Mouse (Mus musculus) ovary, postnatal 36 days (tissue): ENCODE measurements around the gene Zfp110.
"Not testable (repeated sequence)": the region's sequence is repeated elsewhere in the genome, so short reads cannot be mapped to it uniquely, and the experiment has no call there.

Source experiments
- DNase-seq: peaks from one replicate; pipeline ENCODE4 v3.0.0; 2022; ENCODE audit warnings: low spot score, mixed read lengths

Gene Zfp110

DNA sequence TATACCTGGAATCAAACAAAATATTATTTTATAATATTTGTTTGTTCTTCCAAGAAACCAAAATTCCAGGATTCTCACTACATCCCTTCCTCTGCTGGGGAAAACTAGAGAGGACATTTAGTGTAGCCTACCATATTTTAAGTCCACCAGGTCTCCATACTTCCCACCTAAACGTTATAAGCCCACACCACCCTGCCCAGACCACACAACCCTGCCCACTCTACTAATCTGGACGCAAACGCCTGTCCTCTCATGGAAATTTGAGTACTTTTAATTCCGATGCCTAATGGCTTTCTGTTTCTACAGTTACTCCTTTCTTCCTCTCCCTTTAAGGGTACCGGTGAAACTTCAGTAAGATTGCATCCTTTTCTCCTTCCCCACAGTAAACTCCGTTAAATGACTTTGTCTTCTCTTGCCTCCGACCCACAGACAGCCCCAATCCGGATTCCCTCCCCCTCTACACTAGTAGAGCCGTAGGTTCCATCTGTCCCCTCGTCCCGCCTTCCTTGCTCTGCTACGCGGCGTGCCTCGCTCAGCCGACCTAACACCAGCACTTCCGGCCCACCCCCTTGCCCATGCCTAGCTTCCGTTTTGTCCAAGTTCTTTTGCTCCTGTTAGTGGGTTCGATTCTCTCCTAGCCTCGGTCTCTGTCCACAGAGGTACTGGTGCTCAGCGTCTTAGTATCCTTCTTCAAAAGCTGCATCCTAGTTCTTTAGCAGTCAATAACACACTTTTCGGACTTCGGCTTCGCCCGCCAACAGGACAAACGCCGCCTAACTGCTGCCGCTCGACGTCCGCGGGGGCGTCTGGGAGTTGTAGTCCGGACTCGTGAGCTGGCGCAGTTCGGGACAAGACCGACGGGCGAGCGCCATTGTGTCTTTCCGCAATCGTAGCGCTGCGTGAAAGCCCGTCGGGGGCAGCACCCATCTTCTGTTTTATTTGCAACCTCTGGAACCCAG, at the start of gene Zfp110:
Zfp110 (plus strand) TSS at position 600 of the 959 bp plus-strand sequence.
- DNase-seq, result peak; percentile 86

DNA sequence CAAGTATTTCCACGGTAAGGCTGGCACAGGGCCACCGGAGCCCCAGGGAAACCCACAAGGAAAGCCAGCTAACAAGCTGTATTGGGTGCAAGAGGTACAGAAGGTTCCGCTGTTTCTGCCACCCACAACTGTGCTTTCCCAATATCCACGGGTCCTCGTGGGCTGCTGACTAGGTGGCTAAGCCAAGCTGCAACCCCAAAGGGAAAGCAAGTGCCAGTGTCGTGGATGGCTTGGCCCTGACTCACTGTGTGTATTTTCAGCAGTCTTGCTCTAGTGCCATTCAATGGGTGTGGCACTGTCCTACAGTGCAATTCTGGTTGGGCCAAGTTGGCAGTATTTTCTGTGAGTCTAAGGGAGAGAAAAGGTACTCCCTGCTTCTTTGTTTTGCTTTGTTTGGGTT, 47.2 kb upstream of the Zfp110 start:
- no peak for DNase-seq

DNA sequence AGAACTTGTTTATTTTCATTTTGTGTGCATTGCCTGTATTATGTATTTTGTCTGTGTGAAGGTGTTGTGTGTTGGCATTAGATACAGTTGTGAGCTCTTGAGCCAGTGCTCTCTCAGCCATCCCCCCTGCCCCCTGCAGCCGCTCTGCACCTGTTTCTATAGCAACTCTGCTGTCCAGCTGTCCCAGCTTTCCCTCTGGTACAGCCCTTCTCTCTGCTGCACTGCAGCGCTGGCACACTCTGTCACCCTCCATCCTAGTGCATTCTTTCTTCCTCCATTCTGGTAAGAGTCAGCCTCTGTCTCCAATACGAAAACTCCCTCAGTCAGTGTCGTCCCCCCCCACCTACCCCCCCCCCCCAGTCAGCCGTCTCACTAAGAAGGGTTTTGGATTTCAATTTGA, 46.5 kb upstream of the Zfp110 start:
- no peak for DNase-seq

- not testable (repeated sequence) for DNase-seq
Observed at GRCm38 (mm10) chr7:12792624-12793023, 41.9 kb upstream of the Zfp110 start.

- DNase-seq, result no peak
Observed at GRCm38 (mm10) chr7:12797971-12798370, 36.6 kb upstream of the Zfp110 start.

GRCm38 (mm10) chr7:12799554-12799953, 35.0 kb upstream of the Zfp110 start:
- DNase-seq, result no peak

- DNase-seq, result peak; percentile 66
Observed at GRCm38 (mm10) chr7:12802866-12803726, 31.5 kb upstream of the Zfp110 start, which contains the start of gene Zscan18. Gene Zscan18 (minus strand): TSS chr7:12803635.

DNA sequence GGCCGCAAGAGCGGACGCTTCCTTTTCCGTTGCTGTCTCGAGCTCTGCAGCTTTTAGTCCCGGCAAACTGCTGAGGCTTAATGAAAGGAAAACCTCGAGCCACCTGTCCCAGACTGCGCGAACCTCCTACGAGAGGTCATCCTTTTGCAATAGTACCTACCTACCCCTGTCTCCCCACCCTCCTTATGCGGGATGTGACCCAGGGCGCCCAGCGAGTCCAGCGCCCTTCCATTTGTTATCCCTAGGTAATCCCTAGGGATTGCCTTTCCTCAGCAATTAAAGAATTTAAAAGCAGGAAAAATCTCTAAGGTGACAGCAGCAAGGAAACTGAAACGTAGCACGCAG, 30.9 kb upstream of the Zfp110 start:
- DNase-seq, result no peak

DNA sequence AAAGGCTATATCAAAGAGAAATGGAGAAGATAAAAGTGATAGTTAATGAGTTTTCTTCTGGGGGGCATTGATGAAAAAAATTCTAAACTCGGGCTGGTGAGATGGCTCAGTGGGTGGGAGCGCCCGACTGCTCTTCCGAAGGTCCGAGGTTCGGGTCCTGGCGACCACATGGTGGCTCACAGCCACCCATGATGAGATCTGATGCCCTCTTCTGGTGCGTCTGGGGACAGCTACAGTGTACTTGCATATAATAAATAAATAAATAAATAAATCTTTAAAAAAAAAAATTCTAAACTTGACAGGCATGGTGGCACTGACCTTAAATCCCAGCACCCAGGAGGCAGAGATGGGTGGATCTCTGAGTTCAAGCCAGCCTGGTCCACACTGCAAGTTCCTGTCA, 19.0 kb upstream of the Zfp110 start:
- no peak for DNase-seq

GRCm38 (mm10) chr7:12818521-12819295, 15.9 kb upstream of the Zfp110 start, which contains the start of gene Zfp329:
Gene Zfp329 (minus strand): TSS chr7:12818858.
- DNase-seq, result peak; percentile 89

GRCm38 (mm10) chr7:12835193-12835671, 671 bp downstream of the Zfp110 start:
- DNase-seq, result no peak

GRCm38 (mm10) chr7:12835779-12836178, 1.2 kb downstream of the Zfp110 start:
- DNase-seq, result no peak

- no peak for DNase-seq
Observed at GRCm38 (mm10) chr7:12874301-12874700, 39.7 kb downstream of the Zfp110 start.

GRCm38 (mm10) chr7:12880036-12880435, 45.5 kb downstream of the Zfp110 start:
- DNase-seq, result no peak

- DNase-seq, result not testable (repeated sequence)
Observed at GRCm38 (mm10) chr7:12880497-12880896, 45.9 kb downstream of the Zfp110 start.

GRCm38 (mm10) chr7:12880911-12881660, 46.5 kb downstream of the Zfp110 start, which contains the start of gene Zfp128:
Gene Zfp128 (plus strand): TSS chr7:12881177.
- DNase-seq, result peak; percentile 90

DNA sequence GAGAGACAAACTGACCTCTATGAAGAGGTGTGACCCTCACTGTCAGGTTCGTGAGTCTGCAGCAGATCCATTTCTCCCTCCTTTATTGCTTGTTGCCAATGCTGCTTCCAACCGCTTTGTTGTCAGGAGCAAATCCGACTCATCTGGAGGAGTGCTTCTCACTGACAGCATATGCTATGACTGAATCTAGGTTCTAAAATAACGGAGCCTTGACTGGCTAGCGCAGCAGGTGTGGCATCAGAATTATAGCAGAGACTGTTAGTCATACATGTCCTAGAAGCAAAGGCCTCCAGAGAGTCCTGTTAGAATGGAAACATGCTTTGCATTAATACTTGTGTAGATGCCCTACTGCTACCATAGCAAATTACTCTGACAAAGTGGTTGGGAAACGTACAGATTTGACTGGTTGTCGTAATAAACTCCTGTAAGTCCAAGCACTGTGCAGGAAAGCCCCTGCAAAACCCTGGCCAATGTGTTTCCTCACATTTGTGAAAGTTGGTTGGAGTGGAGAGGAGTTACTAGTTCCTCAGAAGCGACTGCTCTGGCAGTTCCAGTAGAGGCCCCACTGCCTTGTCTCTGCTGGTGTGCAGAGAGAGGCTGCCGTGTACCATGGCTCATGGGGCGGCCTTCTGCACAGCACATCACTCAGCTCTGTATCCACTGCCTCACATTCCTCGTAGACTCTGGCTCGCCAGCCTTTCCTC, 52.2 kb downstream of the Zfp110 start:
- DNase-seq, result no peak

GRCm38 (mm10) chr7:12887585-12887984, 53.0 kb downstream of the Zfp110 start:
- DNase-seq, result no peak

- DNase-seq, result no peak
Observed at GRCm38 (mm10) chr7:12890928-12891327, 56.4 kb downstream of the Zfp110 start.

DNA sequence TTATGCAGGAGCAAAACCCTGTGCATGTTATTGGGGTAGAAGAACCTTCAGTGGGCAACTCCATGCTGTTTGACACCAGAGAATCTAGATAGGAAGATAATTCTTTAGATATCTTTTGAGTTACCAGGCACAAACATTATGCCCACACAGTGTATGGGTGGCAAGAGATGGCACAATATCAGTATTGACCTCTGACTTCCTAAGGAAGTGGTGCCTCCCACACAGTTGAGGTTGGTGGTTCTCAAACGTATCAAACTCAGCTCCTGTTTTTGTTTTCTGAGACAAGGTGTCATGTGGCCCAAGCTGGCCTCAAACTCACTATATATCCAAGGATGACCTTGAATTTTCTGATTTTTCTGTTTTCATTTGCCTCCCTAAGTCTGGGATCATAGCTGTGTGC, 56.8 kb downstream of the Zfp110 start:
- no peak for DNase-seq
